Mouse (Mus musculus): Measurements from ENCODE around the gene Zfp746. TPM values are rescaled to one million over a fixed set of nuclear protein-coding genes. Genes with fewer than 3 reads are reported as not detected.

Gene Zfp746
- polyA plus RNA-seq, 1 experiment from 2014 or later: 4.1 TPM

- peaks cover 56% of the 10 kb centered on the region for H3K36me3 ChIP-seq (replicated peaks; ENCODE audit: insufficient read depth, low read length)
- ATAC-seq: no peak
- no peaks in the 10 kb centered on the region for H3K4me1 ChIP-seq (ENCODE audit: insufficient read depth)
- no peak overlapping the region for H3K9ac ChIP-seq (replicated peaks)
- H3K4me3 ChIP-seq (ENCODE audit: low read depth, low read length): no peak overlapping the region
- TF ChIP-seq EP300 (IDR thresholded peaks at IDR 0.05; ENCODE audit: low read depth) (no peak), CTCF (IDR thresholded peaks at IDR 0.05; ENCODE audit: low read depth) (no peak)
- H3K27ac ChIP-seq (ENCODE audit: low read depth): no peak overlapping the region
- no peaks in the 10 kb centered on the region for H3K27me3 ChIP-seq (ENCODE audit: insufficient read depth, low read length)
- 87% methylated on average over 21 of the region's 21 CpGs for WGBS (ENCODE audit: insufficient replicate concordance)
- H3K4me2 ChIP-seq (ENCODE audit: low read depth, low read length): no peak overlapping the region
- H3K9me3 ChIP-seq (ENCODE audit: low read length): 0 out of 2 replicates have a peak, but pooled peaks cover 2% of the 10 kb centered on the region
- DNase-seq: no peak
These were observed 61.4 kb downstream of the Zfp746 start for GRCm38 (mm10) chr6:48024994-48025345.

GRCm38 (mm10) chr6:48024330-48024993, 61.9 kb downstream of the Zfp746 start:
- no peak for DNase-seq
- no peak for ATAC-seq
- Histone ChIP-seq H3K27ac (ENCODE audit: low read depth) (no peak overlapping the region), H3K9me3 (ENCODE audit: low read length) (0 out of 2 replicates have a peak, but pooled peaks cover 2% of the 10 kb centered on the region), H3K4me1 (ENCODE audit: insufficient read depth) (no peaks in the 10 kb centered on the region), H3K27me3 (ENCODE audit: insufficient read depth, low read length) (no peaks in the 10 kb centered on the region), H3K4me3 (ENCODE audit: low read depth, low read length) (no peak overlapping the region), H3K4me2 (ENCODE audit: low read depth, low read length) (no peak overlapping the region), H3K36me3 (replicated peaks; ENCODE audit: insufficient read depth, low read length) (peaks cover 53% of the 10 kb centered on the region), H3K9ac (replicated peaks) (no peak overlapping the region)
- TF ChIP-seq CTCF (IDR thresholded peaks at IDR 0.05; ENCODE audit: low read depth) (no peak), EP300 (IDR thresholded peaks at IDR 0.05; ENCODE audit: low read depth) (no peak)
- WGBS (ENCODE audit: insufficient replicate concordance): 89% methylated on average over 43 of the region's 43 CpGs

GRCm38 (mm10) chr6:48022672-48023071, 63.7 kb downstream of the Zfp746 start:
- ATAC-seq (no peak), DNase-seq (no peak)
- 0 out of 2 replicates have a peak, but pooled peaks cover 2% of the 10 kb centered on the region for H3K9me3 ChIP-seq (ENCODE audit: low read length)
- no peak overlapping the region for H3K9ac ChIP-seq (replicated peaks)
- no peaks in the 10 kb centered on the region for H3K4me1 ChIP-seq (ENCODE audit: insufficient read depth)
- H3K4me3 ChIP-seq (ENCODE audit: low read depth, low read length): no peak overlapping the region
- H3K4me2 ChIP-seq (ENCODE audit: low read depth, low read length): no peak overlapping the region
- H3K36me3 ChIP-seq (replicated peaks; ENCODE audit: insufficient read depth, low read length): peaks cover 42% of the 10 kb centered on the region
- no peak overlapping the region for H3K27ac ChIP-seq (ENCODE audit: low read depth)
- no peaks in the 10 kb centered on the region for H3K27me3 ChIP-seq (ENCODE audit: insufficient read depth, low read length)
- 75% methylated on average over 2 of the region's 2 CpGs for WGBS (ENCODE audit: insufficient replicate concordance)
- TF ChIP-seq EP300 (IDR thresholded peaks at IDR 0.05; ENCODE audit: low read depth): no peak
- no peak for TF ChIP-seq CTCF (IDR thresholded peaks at IDR 0.05; ENCODE audit: low read depth)

DNA sequence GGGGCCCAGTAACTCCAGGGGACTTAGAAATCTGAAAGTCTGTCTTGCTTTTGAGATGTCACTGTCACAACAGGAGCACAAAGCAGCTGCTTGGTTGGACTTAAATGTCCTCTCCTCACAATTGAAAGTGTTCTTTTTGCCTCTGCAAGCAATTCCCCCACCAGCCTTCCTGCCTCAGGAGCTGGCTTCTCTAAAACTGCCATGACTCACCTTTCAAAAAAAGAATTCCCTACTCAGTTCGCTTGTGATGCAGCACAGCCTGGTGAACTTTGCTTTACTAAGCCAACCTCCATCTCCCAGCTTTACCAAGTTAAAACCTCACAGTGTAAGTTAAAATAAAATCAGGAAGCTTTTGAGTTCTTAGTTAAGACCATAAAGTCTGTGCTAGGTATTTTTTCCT, 64.7 kb downstream of the Zfp746 start:
- Histone ChIP-seq H3K4me3 (ENCODE audit: low read depth, low read length) (no peak overlapping the region), H3K27ac (ENCODE audit: low read depth) (no peak overlapping the region), H3K27me3 (ENCODE audit: insufficient read depth, low read length) (no peaks in the 10 kb centered on the region), H3K9ac (replicated peaks) (no peak overlapping the region), H3K4me1 (ENCODE audit: insufficient read depth) (no peaks in the 10 kb centered on the region), H3K36me3 (replicated peaks; ENCODE audit: insufficient read depth, low read length) (peaks cover 34% of the 10 kb centered on the region), H3K4me2 (ENCODE audit: low read depth, low read length) (no peak overlapping the region), H3K9me3 (ENCODE audit: low read length) (0 out of 2 replicates have a peak, but pooled peaks cover 2% of the 10 kb centered on the region)
- ATAC-seq (no peak), DNase-seq (no peak)
- no peak for TF ChIP-seq CTCF (IDR thresholded peaks at IDR 0.05; ENCODE audit: low read depth)
- TF ChIP-seq EP300 (IDR thresholded peaks at IDR 0.05; ENCODE audit: low read depth): no peak
- 69% methylated on average over 1 of the region's 1 CpGs for WGBS (ENCODE audit: insufficient replicate concordance)

- no peaks in the 10 kb centered on the region for H3K27me3 ChIP-seq (ENCODE audit: insufficient read depth, low read length)
- WGBS (ENCODE audit: insufficient replicate concordance): 75% methylated on average over 2 of the region's 2 CpGs
- H3K4me1 ChIP-seq (ENCODE audit: insufficient read depth): peaks cover 5% of the 10 kb centered on the region; the same call in 1 of the 2 replicates
These were observed 66.4 kb downstream of the Zfp746 start for GRCm38 (mm10) chr6:48020006-48020405.

GRCm38 (mm10) chr6:48016841-48017240, 69.6 kb downstream of the Zfp746 start:
- 88% methylated on average over 9 of the region's 9 CpGs for WGBS (ENCODE audit: insufficient replicate concordance)
- DNase-seq: no peak
- no peak for ATAC-seq
- H3K36me3 ChIP-seq (replicated peaks; ENCODE audit: insufficient read depth, low read length): no peaks in the 10 kb centered on the region
- no peaks in the 10 kb centered on the region for H3K9me3 ChIP-seq (ENCODE audit: low read length)
- no peak overlapping the region for H3K27ac ChIP-seq (ENCODE audit: low read depth)
- TF ChIP-seq EP300 (IDR thresholded peaks at IDR 0.05; ENCODE audit: low read depth) (no peak), CTCF (IDR thresholded peaks at IDR 0.05; ENCODE audit: low read depth) (no peak)
- no peak overlapping the region for H3K4me3 ChIP-seq (ENCODE audit: low read depth, low read length)
- H3K27me3 ChIP-seq (ENCODE audit: insufficient read depth, low read length): no peaks in the 10 kb centered on the region
- peaks cover 5% of the 10 kb centered on the region; the same call in 1 of the 2 replicates for H3K4me1 ChIP-seq (ENCODE audit: insufficient read depth)
- no peak overlapping the region for H3K9ac ChIP-seq (replicated peaks)
- no peak overlapping the region for H3K4me2 ChIP-seq (ENCODE audit: low read depth, low read length)

More at GRCm38 (mm10) chr6:48020006-48020405, 66.4 kb downstream of the Zfp746 start:
- DNase-seq (no peak), ATAC-seq (no peak)
- Histone ChIP-seq H3K4me2 (ENCODE audit: low read depth, low read length) (no peak overlapping the region), H3K9ac (replicated peaks) (no peak overlapping the region), H3K27ac (ENCODE audit: low read depth) (no peak overlapping the region), H3K9me3 (ENCODE audit: low read length) (0 out of 2 replicates have a peak, but pooled peaks cover under 1% of the 10 kb centered on the region), H3K4me3 (ENCODE audit: low read depth, low read length) (no peak overlapping the region), H3K36me3 (replicated peaks; ENCODE audit: insufficient read depth, low read length) (peaks cover 20% of the 10 kb centered on the region)
- TF ChIP-seq CTCF (IDR thresholded peaks at IDR 0.05; ENCODE audit: low read depth): no peak
- TF ChIP-seq EP300 (IDR thresholded peaks at IDR 0.05; ENCODE audit: low read depth): no peak
